Mouse (Mus musculus): Measurements from ENCODE around the gene Sec14l2.
"Not testable (repeated sequence)": the region's sequence is repeated elsewhere in the genome, so short reads cannot be mapped to it uniquely, and the experiment has no call there.

Sec14l2 gene

GRCm38 (mm10) chr11:4133450-4133849 lies 10.2 kb upstream of the Sec14l2 start:
- DNase-seq (ENCODE audit: low spot score in 2 of 2) = no peak

GRCm38 (mm10) chr11:4128461-4128860 lies 5.2 kb upstream of the Sec14l2 start:
- not testable (repeated sequence) for DNase-seq (ENCODE audit: low spot score in 2 of 2)

GRCm38 (mm10) chr11:4127059-4127458 lies 3.8 kb upstream of the Sec14l2 start:
- DNase-seq (ENCODE audit: low spot score in 2 of 2) = no peak

GRCm38 (mm10) chr11:4123922-4124321 lies 707 bp upstream of the Sec14l2 start:
- DNase-seq (ENCODE audit: low spot score in 2 of 2) = no peak

- DNase-seq (ENCODE audit: low spot score in 2 of 2) = no peak
Measured at GRCm38 (mm10) chr11:4122226-4122625, 989 bp downstream of the Sec14l2 start.

- DNase-seq (ENCODE audit: low spot score in 2 of 2) = no peak
Measured at GRCm38 (mm10) chr11:4121691-4122090, 1.5 kb downstream of the Sec14l2 start.

- no peak for DNase-seq (ENCODE audit: low spot score in 2 of 2)
Measured at GRCm38 (mm10) chr11:4119635-4120034, 3.6 kb downstream of the Sec14l2 start.

GRCm38 (mm10) chr11:4118081-4118921 lies 4.9 kb downstream of the Sec14l2 start:
- peak; percentile 60 to 74 for DNase-seq (ENCODE audit: low spot score in 2 of 2)

GRCm38 (mm10) chr11:4117372-4118071 lies 5.7 kb downstream of the Sec14l2 start:
- DNase-seq (ENCODE audit: low spot score in 2 of 2) = no peak

GRCm38 (mm10) chr11:4116458-4117141 lies 6.6 kb downstream of the Sec14l2 start:
- no peak for DNase-seq (ENCODE audit: low spot score in 2 of 2)

GRCm38 (mm10) chr11:4115407-4115806 lies 7.8 kb downstream of the Sec14l2 start:
- DNase-seq (ENCODE audit: low spot score in 2 of 2) = no peak

GRCm38 (mm10) chr11:4114541-4114940 lies 8.7 kb downstream of the Sec14l2 start:
- not testable (repeated sequence) for DNase-seq (ENCODE audit: low spot score in 2 of 2)

GRCm38 (mm10) chr11:4113970-4114369 lies 9.2 kb downstream of the Sec14l2 start:
- DNase-seq (ENCODE audit: low spot score in 2 of 2) = no peak

- DNase-seq (ENCODE audit: low spot score in 2 of 2) = no peak
Measured at GRCm38 (mm10) chr11:4113496-4113895, 9.7 kb downstream of the Sec14l2 start.

- no peak for DNase-seq (ENCODE audit: low spot score in 2 of 2)
Measured at GRCm38 (mm10) chr11:4112861-4113260, 10.4 kb downstream of the Sec14l2 start.

- DNase-seq (ENCODE audit: low spot score in 2 of 2) = no peak
Measured at GRCm38 (mm10) chr11:4112033-4112432, 11.2 kb downstream of the Sec14l2 start.

GRCm38 (mm10) chr11:4108691-4109090 lies 14.5 kb downstream of the Sec14l2 start:
- no peak for DNase-seq (ENCODE audit: low spot score in 2 of 2)

GRCm38 (mm10) chr11:4107901-4108300 lies 15.3 kb downstream of the Sec14l2 start:
- DNase-seq (ENCODE audit: low spot score in 2 of 2) = not testable (repeated sequence)

GRCm38 (mm10) chr11:4105444-4105843 lies 17.8 kb downstream of the Sec14l2 start:
- DNase-seq (ENCODE audit: low spot score in 2 of 2) = no peak

- DNase-seq (ENCODE audit: low spot score in 2 of 2) = no peak
Measured at GRCm38 (mm10) chr11:4104989-4105388, 18.2 kb downstream of the Sec14l2 start.

- no peak for DNase-seq (ENCODE audit: low spot score in 2 of 2)
Measured at GRCm38 (mm10) chr11:4103522-4103921, 19.7 kb downstream of the Sec14l2 start.

GRCm38 (mm10) chr11:4101851-4102250 lies 21.4 kb downstream of the Sec14l2 start:
- DNase-seq (ENCODE audit: low spot score in 2 of 2) = no peak

All from frontal cortex, postnatal 25 days (tissue).